Mouse (Mus musculus) E14TG2a.4 (cell line): ENCODE results near the gene Cyb5r3.

ENCODE experiments used
- H3K27me3 ChIP-seq: 2 replicates; pipeline ENCODE4 v1.6.1; 2014; ENCODE audit warnings: low read length, control low read depth; ENCODE audit not compliant: insufficient read depth
- H3K36me3 ChIP-seq: 2 replicates; pipeline ENCODE4 v1.6.1; 2014; ENCODE audit warnings: low read length, control low read depth; ENCODE audit not compliant: insufficient read depth
- H3K4me1 ChIP-seq: replicated peaks from 2 replicates; pipeline ENCODE4 v1.6.1; 2014; ENCODE audit warnings: low read depth, low read length, control low read depth
- H3K4me3 ChIP-seq: replicated peaks from 2 replicates; pipeline ENCODE4 v1.5.1; 2014; ENCODE audit warnings: mild to moderate bottlenecking, low read length
- H3K9me3 ChIP-seq: 2 replicates; pipeline ENCODE4 v1.6.1; 2014; ENCODE audit warnings: low read length, control low read depth
- CTCF ChIP-seq: conservative IDR thresholded peaks from 2 replicates; pipeline ENCODE4 v1.5.1; 2014; ENCODE audit warnings: low read length
- NANOG ChIP-seq: IDR thresholded peaks from 2 replicates; pipeline ENCODE4 v1.6.1; 2014; ENCODE audit warnings: borderline replicate concordance, low read length, mixed read lengths
- POU5F1 ChIP-seq: IDR thresholded peaks from 2 replicates; pipeline ENCODE4 v1.6.1; 2014; ENCODE audit warnings: low read length, borderline replicate concordance

The Cyb5r3 gene

DNA sequence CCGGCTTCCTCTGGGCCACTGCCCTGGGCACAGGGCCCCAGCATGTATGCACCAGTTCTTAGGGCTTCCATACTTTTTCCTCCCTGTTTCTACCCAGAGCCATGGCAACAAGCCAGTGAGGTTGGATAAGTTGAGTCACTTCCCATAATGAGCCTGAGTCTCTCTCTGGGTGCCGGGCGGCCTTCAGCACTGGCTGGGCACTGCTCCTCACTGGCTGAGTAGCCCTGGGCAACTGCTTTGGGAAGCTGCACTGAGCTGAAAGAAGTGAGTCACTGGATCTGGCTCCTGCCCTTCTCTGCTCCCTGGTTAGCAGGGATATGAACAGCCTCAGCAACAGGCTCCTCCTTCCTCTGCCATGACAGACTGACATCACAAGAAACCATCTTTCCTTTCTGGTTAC lies 5.8 kb downstream of the Cyb5r3 start:
- H3K27me3 ChIP-seq: no peaks in the 10 kb centered on the region
- no peak for TF ChIP-seq NANOG

DNA sequence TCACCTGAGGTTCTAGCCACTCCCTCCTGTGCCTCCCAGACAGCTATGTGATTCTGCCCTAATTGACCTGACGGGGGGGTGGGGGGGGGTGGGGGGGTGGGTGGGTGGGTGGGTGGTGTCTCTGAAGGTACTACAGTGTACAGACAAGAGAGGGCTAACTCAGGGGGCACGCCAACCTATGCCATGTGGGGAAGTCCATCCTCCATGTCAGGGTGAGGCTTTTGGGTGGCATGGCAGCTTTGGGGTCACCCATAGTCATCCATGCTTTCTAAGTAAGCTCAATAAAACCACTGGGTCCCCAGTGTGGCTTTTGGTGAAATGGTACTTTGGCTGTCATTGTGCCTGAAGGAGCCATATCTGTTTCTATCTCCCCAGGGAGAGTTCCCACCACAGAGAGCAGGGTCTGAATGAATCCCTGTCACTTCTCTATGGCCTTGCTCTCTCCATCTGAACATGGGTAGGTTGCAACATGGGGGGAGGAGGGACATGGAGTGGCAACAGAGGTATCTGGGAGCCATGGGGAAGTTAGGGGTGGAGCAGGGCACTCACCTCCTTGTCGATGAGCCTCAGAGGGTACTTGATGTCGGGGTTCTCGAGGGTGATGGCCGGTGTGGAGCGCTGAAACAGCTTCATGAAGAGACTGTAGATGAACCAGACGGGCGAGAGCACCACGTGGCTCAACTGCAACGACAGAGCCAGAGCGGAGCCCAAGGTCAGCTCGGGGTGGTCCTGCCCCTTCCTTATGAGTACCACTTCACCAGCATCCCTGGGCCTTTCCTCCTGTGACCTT lies 6.7 kb downstream of the Cyb5r3 start:
- Histone ChIP-seq H3K27me3 (no peaks in the 10 kb centered on the region), H3K9me3 (no peaks in the 10 kb centered on the region), H3K36me3 (peaks cover 74% of the 10 kb centered on the region), H3K4me1 (peaks cover 89% of the 10 kb centered on the region), H3K4me3 (peak overlapping the region; percentile 21)
- no peak for TF ChIP-seq NANOG
- no peak for TF ChIP-seq POU5F1
- TF ChIP-seq CTCF: no peak

More for the DNA sequence above, 5.8 kb downstream of the Cyb5r3 start:
- no peaks in the 10 kb centered on the region for H3K9me3 ChIP-seq
- H3K4me3 ChIP-seq: no peak overlapping the region
- H3K36me3 ChIP-seq: peaks cover 71% of the 10 kb centered on the region
- H3K4me1 ChIP-seq: peaks cover 89% of the 10 kb centered on the region

DNA sequence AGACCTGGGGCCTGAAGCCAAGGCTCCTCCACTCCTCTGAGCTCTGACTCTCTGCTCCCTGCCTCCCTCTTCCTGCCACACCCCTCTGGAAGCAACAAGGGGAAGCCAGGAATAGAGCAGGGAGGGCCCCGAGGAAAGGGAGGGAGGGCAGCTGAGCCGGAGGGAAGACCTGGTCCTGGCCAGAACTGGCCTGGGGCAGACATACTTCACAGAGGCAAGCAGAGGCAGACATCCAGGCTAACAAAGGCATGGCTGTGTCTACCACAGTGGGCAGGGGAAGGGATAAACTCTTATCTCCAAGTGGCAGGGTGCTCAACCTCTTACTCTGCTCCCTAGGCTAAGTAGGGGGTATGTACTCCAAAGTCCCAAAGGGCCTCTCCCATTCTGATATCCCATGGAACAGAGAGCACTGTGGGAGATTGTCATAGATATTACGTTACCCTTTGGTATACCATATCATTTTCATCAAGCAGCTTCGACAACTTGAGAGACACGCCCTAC lies 7.4 kb downstream of the Cyb5r3 start:
- no peak for TF ChIP-seq POU5F1
- Histone ChIP-seq H3K9me3 (no peaks in the 10 kb centered on the region), H3K4me3 (peak overlapping the region; percentile 21), H3K36me3 (peaks cover 73% of the 10 kb centered on the region), H3K4me1 (peaks cover 89% of the 10 kb centered on the region), H3K27me3 (no peaks in the 10 kb centered on the region)

DNA sequence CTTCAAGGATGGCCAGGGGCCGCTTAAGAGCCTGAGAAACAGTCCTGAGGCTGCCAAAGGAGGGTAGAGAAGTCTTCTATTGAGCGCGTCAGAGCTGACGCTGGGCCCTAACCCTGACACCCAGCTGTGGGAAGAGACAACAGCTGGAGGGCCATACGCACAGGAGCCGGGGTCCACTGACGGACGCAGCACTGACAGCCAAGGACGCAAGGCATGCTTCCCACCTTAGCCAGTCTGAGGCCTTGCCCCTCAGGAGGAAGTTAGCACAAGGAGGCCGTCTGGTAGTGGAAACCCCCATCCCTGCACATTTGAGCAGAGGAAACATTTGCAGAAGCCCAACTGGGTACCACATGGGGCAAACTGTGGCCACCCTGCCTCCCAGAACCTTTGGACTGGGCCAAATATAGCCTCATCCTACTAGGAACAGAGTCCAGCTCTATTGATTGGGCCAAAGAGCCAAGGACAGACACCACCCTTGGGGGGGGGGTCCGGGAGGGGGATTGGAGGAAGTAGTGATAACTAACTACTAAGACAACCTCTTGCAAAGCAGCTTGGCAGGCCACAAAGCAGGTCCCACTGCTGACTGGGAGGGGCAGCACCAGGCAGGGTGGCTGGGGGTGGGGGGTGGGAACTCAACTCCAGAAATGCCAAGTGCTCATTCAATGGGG lies 9.4 kb downstream of the Cyb5r3 start:
- TF ChIP-seq POU5F1 (no peak), CTCF (no peak)
- H3K36me3 ChIP-seq: peaks cover 75% of the 10 kb centered on the region
- H3K4me1 ChIP-seq: peaks cover 89% of the 10 kb centered on the region
- H3K9me3 ChIP-seq: no peaks in the 10 kb centered on the region
- no peak overlapping the region for H3K4me3 ChIP-seq
- H3K27me3 ChIP-seq: no peaks in the 10 kb centered on the region

DNA sequence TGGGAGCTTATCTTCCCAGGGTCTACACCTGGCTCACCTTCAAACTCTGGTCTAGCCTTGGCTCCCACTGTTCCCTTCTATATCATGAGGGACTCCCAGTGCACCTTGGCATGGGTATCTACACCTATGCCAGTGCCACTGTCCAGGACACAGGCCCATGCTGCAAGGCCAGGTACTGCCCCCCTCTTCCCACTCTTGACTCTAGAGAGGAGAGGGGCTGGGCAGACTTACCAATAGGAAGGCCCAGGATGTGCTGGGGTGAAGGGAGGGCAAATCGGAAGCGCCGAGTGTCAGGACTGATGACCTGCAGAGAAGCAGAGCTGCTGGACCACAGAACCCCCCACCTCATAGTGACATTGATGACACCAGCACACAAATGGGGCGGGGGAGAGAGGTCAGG lies 10.4 kb downstream of the Cyb5r3 start:
- Histone ChIP-seq H3K4me3 (no peak overlapping the region), H3K9me3 (no peaks in the 10 kb centered on the region), H3K36me3 (peaks cover 74% of the 10 kb centered on the region), H3K4me1 (peaks cover 89% of the 10 kb centered on the region), H3K27me3 (no peaks in the 10 kb centered on the region)
- TF ChIP-seq NANOG: no peak
- TF ChIP-seq CTCF: no peak
- TF ChIP-seq POU5F1: no peak

DNA sequence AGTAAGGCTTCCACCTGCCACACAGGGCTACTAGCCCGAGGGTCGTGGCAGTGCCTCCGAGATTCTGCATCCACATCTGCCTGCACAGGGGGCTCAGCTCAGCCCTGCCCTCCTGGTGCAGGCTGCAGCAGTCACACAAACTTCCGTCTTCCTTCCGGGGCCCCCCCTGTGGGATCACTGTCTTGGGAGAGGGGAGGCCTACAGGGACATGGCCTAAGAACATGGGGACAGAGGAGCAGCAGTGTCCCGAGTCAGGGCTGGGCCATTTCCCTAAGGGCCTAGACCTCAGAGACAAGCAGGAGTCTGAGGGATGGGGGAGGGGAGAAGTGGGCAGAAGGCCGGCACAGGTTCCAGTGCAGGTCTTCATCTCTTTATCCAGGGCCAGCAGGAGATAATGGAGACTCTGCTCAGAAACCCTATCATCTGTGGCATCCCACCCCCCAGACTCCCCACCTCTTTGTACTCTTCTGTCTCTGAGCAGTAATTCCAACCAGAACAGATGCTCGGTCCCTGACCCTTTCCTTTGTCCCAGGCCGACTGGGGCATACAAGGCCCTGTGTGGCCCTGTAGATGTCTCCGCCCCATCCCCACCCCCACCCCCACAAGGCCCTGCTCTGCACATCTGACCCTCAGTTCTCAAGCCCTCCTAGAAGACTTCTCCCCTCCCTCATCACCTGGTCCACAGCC lies 11.2 kb downstream of the Cyb5r3 start:
- H3K4me1 ChIP-seq: peaks cover 86% of the 10 kb centered on the region

DNA sequence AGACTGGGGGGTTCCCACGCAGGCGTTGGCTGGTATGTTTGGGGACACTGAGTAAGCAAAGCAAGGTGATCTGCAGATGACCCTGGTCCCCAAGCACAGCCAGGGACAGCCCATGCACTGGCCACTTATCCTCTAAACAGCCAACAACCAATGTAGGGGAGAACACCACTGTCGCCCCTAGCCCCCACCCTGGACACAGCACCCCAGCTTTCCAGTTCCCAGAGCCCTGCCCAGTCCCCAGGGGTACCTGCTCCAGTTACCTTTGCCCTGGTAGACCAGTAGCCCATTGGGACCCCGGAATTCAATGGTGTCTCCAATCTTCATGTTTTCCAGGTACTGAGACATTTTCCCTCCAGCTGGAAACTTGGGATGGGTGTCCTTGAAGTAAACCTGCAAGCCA lies 11.8 kb downstream of the Cyb5r3 start:
- Histone ChIP-seq H3K36me3 (peaks cover 74% of the 10 kb centered on the region), H3K27me3 (no peaks in the 10 kb centered on the region), H3K4me1 (peaks cover 79% of the 10 kb centered on the region), H3K9me3 (no peaks in the 10 kb centered on the region), H3K4me3 (peak overlapping the region; percentile 41; the same call in 1 of the 2 replicates)
- no peak for TF ChIP-seq CTCF
- TF ChIP-seq POU5F1: no peak

More for the DNA sequence above, 11.2 kb downstream of the Cyb5r3 start:
- no peak for TF ChIP-seq POU5F1
- no peak for TF ChIP-seq NANOG
- no peak for TF ChIP-seq CTCF
- peaks cover 74% of the 10 kb centered on the region for H3K36me3 ChIP-seq
- no peaks in the 10 kb centered on the region for H3K27me3 ChIP-seq
- H3K4me3 ChIP-seq: peak overlapping the region; percentile 41
- no peaks in the 10 kb centered on the region for H3K9me3 ChIP-seq

GRCm38 (mm10) chr15:83159823-83160222 lies 12.6 kb downstream of the Cyb5r3 start:
- peaks cover 72% of the 10 kb centered on the region for H3K4me1 ChIP-seq
- H3K4me3 ChIP-seq: no peak overlapping the region
- TF ChIP-seq POU5F1: no peak
- TF ChIP-seq CTCF: no peak
- no peak for TF ChIP-seq NANOG
- H3K27me3 ChIP-seq: no peaks in the 10 kb centered on the region
- no peaks in the 10 kb centered on the region for H3K9me3 ChIP-seq
- H3K36me3 ChIP-seq: peaks cover 76% of the 10 kb centered on the region
